Mouse (Mus musculus) left cerebral cortex, postnatal 4 days (tissue): ENCODE measurements around the gene Tssk6. TPM values are rescaled to one million over a fixed set of nuclear protein-coding genes. Genes with fewer than 3 reads are reported as not detected.

Experiments used
- DNase-seq: peaks from one replicate; pipeline ENCODE4 v3.0.0-alpha.2; 2022
- intact Hi-C: fragments of 180-260 bp; cut with DNase I; formaldehyde crosslinking; loops from one replicate; pipeline ENCODE4 v1.15.1; 2025
- total RNA-seq, 2 experiments: library from RNA; stranded (reverse); gene quantifications; 2 replicates each; pipeline ENCODE4 v1.2.3; 2021

Gene Tssk6
- not detected for total RNA-seq

GRCm38 (mm10) chr8:69902163-69903062, at the start of gene Tssk6, which contains the start of the genes Ndufa13 and Yjefn3:
TSS of gene Tssk6 (plus strand) at chr8:69902184.
TSS of gene Ndufa13 (minus strand) at chr8:69902558.
TSS of gene Yjefn3 (minus strand) at chr8:69902712.
- DNase-seq: peak; percentile 41

GRCm38 (mm10) chr8:69853869-69854268, 48.1 kb upstream of the Tssk6 start:
- intact Hi-C loops: no loop called here

More at GRCm38 (mm10) chr8:69902163-69903062, at the start of gene Tssk6, which contains the start of the genes Ndufa13 and Yjefn3:
- intact Hi-C loops: no loop called here

GRCm38 (mm10) chr8:69860807-69861206, 41.2 kb upstream of the Tssk6 start:
- intact Hi-C loops: no loop called here
- no peak for DNase-seq

More at GRCm38 (mm10) chr8:69853869-69854268, 48.1 kb upstream of the Tssk6 start:
- DNase-seq: no peak

- no peak for DNase-seq
- intact Hi-C loops: no loop called here
These were observed 40.7 kb upstream of the Tssk6 start for GRCm38 (mm10) chr8:69861251-69861650.

- intact Hi-C loops: no loop called here
- no peak for DNase-seq
These were observed 38.5 kb upstream of the Tssk6 start for GRCm38 (mm10) chr8:69863387-69864020.

- no peak for DNase-seq
- intact Hi-C loops: no loop called here
These were observed 37.8 kb upstream of the Tssk6 start for GRCm38 (mm10) chr8:69864180-69864579.

GRCm38 (mm10) chr8:69867696-69868326, 34.2 kb upstream of the Tssk6 start:
- no peak for DNase-seq
- intact Hi-C loops: no loop called here

GRCm38 (mm10) chr8:69870003-69870765, 31.8 kb upstream of the Tssk6 start:
- intact Hi-C loops: no loop called here
- no peak for DNase-seq

GRCm38 (mm10) chr8:69870907-69871306, 31.1 kb upstream of the Tssk6 start:
- intact Hi-C loops: no loop called here
- DNase-seq: no peak

- intact Hi-C loops: no loop called here
- DNase-seq: peak; percentile 58
These were observed 27.8 kb upstream of the Tssk6 start for GRCm38 (mm10) chr8:69874155-69874554.

GRCm38 (mm10) chr8:69874654-69875053, 27.3 kb upstream of the Tssk6 start:
- intact Hi-C loops: no loop called here
- DNase-seq: no peak

GRCm38 (mm10) chr8:69876097-69876496, 25.9 kb upstream of the Tssk6 start:
- intact Hi-C loops: no loop called here

GRCm38 (mm10) chr8:69876967-69877366, 25.0 kb upstream of the Tssk6 start:
- intact Hi-C loops: no loop called here
- DNase-seq: no peak

More at GRCm38 (mm10) chr8:69876097-69876496, 25.9 kb upstream of the Tssk6 start:
- no peak for DNase-seq

GRCm38 (mm10) chr8:69877396-69877795, 24.6 kb upstream of the Tssk6 start:
- intact Hi-C loops: no loop called here
- DNase-seq: no peak

GRCm38 (mm10) chr8:69877992-69878391, 24.0 kb upstream of the Tssk6 start:
- intact Hi-C loops: no loop called here
- no peak for DNase-seq

GRCm38 (mm10) chr8:69879678-69880077, 22.3 kb upstream of the Tssk6 start:
- intact Hi-C loops: no loop called here
- no peak for DNase-seq

GRCm38 (mm10) chr8:69880841-69881240, 21.1 kb upstream of the Tssk6 start:
- no peak for DNase-seq
- intact Hi-C loops: no loop called here

GRCm38 (mm10) chr8:69881261-69881865, 20.6 kb upstream of the Tssk6 start:
- intact Hi-C loops: no loop called here

GRCm38 (mm10) chr8:69882021-69882756, 19.8 kb upstream of the Tssk6 start:
- peak; percentile 87 for DNase-seq
- intact Hi-C loops: no loop called here

More at GRCm38 (mm10) chr8:69881261-69881865, 20.6 kb upstream of the Tssk6 start:
- DNase-seq: no peak
